Mouse (Mus musculus): ENCODE measurements around the gene Med8.

The Med8 gene

GRCm38 (mm10) chr4:118415779-118416178, 6.6 kb downstream of the Med8 start:
- DNase-seq (ENCODE audit: low spot score in 2 of 2), result no peak

GRCm38 (mm10) chr4:118416329-118416728, 7.2 kb downstream of the Med8 start:
- no peak for DNase-seq (ENCODE audit: low spot score in 2 of 2)

- DNase-seq (ENCODE audit: low spot score in 2 of 2), result no peak
Measured at GRCm38 (mm10) chr4:118417112-118417797, 8.1 kb downstream of the Med8 start.

GRCm38 (mm10) chr4:118421384-118421783, 12.2 kb downstream of the Med8 start:
- no peak for DNase-seq (ENCODE audit: low spot score in 2 of 2)

GRCm38 (mm10) chr4:118424541-118425160, 15.5 kb downstream of the Med8 start:
- DNase-seq (ENCODE audit: low spot score in 2 of 2), result no peak

- no peak for DNase-seq (ENCODE audit: low spot score in 2 of 2)
Measured at GRCm38 (mm10) chr4:118425374-118425773, 16.2 kb downstream of the Med8 start.

- DNase-seq (ENCODE audit: low spot score in 2 of 2), result no peak
Measured at GRCm38 (mm10) chr4:118427415-118427767, 18.3 kb downstream of the Med8 start.

- peak; percentile 73 to 76 for DNase-seq (ENCODE audit: low spot score in 2 of 2)
Measured at GRCm38 (mm10) chr4:118427768-118428451, 18.8 kb downstream of the Med8 start, which contains the start of gene Elovl1. Gene Elovl1 (plus strand): TSS chr4:118428093.

- no peak for DNase-seq (ENCODE audit: low spot score in 2 of 2)
Measured at GRCm38 (mm10) chr4:118428531-118429214, 19.5 kb downstream of the Med8 start.

- no peak for DNase-seq (ENCODE audit: low spot score in 2 of 2)
Measured at GRCm38 (mm10) chr4:118429215-118429895, 20.2 kb downstream of the Med8 start.

- DNase-seq (ENCODE audit: low spot score in 2 of 2), result no peak
Measured at GRCm38 (mm10) chr4:118432332-118432731, 23.2 kb downstream of the Med8 start.

- peak; percentile 92 for DNase-seq (ENCODE audit: low spot score in 2 of 2)
Measured at GRCm38 (mm10) chr4:118436820-118437603, 27.9 kb downstream of the Med8 start, which contains the start of gene Cdc20. Gene Cdc20 (minus strand): TSS chr4:118437352.

GRCm38 (mm10) chr4:118437829-118438253, 28.7 kb downstream of the Med8 start:
- no peak for DNase-seq (ENCODE audit: low spot score in 2 of 2)

- no peak for DNase-seq (ENCODE audit: low spot score in 2 of 2)
Measured at GRCm38 (mm10) chr4:118445088-118445487, 36.0 kb downstream of the Med8 start.

GRCm38 (mm10) chr4:118445781-118446414, 36.8 kb downstream of the Med8 start:
- DNase-seq (ENCODE audit: low spot score in 2 of 2), result no peak

GRCm38 (mm10) chr4:118446415-118447153, 37.4 kb downstream of the Med8 start:
- DNase-seq (ENCODE audit: low spot score in 2 of 2), result no peak

- no peak for DNase-seq (ENCODE audit: low spot score in 2 of 2)
Measured at GRCm38 (mm10) chr4:118457345-118457975, 48.3 kb downstream of the Med8 start, which contains the start of gene Mpl. Gene Mpl (minus strand): TSS chr4:118457513.

GRCm38 (mm10) chr4:118464956-118465355, 55.8 kb downstream of the Med8 start:
- no peak for DNase-seq (ENCODE audit: low spot score in 2 of 2)
